Mouse (Mus musculus): Measurements from ENCODE around the gene Det1.
A peak's percentile ranks its signal among the peaks of the same experiment; 100 is the strongest.

Gene Det1

DNA sequence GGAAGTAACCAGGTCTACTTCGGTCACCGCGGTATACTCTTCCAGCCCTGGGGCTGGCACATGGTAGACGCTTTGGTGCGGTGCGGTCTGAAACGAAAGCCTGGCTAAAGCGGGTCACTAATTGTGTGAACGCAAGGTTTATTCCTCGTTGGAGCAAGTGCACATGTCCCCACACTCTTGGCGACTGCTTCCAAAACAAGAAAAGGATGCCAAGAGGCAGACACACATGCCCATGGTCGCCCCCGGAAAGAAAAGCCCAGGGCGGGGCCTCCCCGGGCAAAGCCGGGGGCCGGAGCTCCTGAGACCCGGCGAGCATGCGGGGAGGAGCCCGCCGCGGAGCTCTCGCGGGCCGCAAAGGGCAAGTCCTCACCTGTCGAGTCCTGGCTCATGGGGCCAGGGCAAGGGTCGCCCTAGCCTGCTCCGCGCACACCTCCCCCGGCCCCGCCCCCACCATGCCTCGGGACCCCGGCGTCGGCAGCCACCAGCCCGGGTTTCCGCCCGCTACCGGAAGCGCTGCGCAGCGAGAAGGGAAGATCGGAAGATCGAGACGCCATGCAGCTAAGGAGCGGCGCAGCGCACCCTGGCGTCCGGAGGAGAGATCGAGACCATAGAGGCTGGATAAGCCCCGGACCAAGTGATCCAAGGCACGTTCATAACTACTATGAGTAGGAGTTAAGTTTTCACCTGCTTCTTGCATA, at the start of gene Det1:
TSS of gene Det1 (minus strand) at position 527 of the 698 bp plus-strand sequence.
- peak; percentile 96 for DNase-seq

DNA sequence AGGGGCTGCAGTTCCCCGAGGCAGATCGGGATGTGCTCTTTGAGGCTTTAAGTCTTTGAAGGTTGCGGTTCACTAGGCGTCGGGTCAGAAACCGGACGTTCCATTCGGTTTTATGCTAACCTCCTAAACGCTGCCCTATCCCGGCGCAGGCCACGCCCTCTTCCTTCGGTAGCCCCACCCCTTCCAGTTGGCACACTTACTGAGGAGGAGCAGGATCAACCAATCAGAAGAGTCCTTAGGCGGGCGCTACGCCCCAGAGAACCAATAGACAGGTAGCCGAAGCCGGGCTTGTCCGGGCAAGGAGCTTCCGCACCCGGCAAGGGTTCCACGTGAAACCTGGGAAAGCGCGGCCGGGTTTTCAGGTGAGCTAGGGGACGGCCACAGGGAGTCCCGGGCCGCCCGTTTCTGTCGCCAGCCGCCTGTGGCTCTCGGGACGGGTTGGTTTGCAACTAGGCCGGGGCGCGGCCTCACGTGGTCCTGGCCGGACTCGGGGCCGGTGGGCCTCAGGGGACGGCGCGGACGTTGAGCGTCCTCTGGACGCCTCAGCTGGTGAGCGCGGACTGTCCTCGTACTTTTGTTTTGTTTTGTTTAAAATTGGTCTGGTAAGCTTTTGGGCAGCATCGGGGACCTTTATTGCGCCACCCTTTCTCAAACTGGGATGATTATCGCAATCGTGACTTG, 48.7 kb upstream of the Det1 start, which contains the start of gene Aen:
TSS of gene Aen (plus strand) at position 202 of the 681 bp plus-strand sequence.
- DNase-seq = peak; percentile 100

DNA sequence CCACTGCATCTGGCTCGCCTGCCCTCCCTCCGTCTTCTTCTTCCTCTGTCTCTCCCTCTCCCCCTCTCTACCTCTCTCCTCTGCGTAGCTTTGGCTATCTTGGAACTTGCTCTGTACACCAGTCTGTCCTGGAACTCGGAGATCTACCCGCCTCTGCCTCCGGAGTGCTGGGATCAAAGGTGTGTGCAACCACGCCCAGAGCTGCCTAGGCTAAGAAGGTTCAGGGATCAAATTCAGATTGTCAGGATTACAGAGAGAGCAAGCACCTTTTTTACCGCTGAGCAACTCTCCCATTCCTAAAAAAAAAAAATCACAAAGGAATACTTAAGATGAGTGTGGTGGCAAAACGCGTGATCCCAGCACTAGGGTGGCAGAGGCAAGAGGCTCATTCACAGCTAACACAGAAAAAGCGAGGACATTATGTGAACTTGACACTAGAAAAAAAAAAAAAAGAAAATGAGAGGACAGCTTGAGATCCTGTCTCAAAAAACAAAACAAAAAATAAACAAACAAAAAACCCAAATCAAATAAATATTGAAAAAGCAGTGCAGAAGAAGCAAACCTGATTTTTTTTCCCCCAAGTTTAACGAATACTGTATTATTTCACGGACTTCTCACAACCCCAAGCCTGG, 48.1 kb upstream of the Det1 start:
- no peak for DNase-seq

DNA sequence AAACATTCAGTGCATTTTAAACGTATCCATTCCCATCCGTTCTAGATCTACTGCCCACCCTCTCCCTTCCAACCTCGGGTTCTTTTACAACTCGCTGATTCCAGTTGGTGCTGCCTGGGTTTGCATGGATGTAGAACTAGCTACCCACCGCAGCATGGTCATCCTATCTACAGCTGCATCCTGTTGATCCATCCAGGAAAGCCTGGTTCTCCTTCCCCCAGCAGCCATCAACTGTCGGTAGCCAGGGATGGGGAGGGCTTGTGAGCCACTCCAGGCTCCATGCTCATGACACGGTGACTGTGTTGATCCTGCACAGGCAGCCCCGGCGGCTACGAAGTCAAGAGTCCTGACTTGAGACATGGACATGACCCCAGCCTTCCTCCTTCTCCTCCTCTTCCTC, 46.9 kb upstream of the Det1 start:
- peak; percentile 8 for DNase-seq

DNA sequence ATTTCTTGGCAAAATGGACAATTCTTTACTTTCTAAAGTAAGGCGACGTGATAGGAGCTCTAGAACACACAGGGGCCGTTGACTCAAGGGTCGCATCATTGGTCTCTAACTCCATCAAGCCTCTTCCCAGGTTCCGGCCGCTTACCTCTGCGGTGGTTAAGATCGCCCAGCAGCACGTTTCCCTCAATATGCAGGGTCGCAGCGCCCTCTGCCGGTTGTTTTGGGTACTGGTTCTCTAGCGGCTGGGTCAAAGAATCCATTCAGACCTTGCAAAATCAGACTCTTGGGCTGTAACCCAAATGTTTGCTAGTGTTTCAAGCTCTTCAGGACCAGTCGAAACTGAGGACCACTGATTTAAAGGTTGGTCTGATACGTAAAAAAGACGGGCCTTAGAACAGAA, 43.6 kb upstream of the Det1 start:
- DNase-seq = peak; percentile 92

DNA sequence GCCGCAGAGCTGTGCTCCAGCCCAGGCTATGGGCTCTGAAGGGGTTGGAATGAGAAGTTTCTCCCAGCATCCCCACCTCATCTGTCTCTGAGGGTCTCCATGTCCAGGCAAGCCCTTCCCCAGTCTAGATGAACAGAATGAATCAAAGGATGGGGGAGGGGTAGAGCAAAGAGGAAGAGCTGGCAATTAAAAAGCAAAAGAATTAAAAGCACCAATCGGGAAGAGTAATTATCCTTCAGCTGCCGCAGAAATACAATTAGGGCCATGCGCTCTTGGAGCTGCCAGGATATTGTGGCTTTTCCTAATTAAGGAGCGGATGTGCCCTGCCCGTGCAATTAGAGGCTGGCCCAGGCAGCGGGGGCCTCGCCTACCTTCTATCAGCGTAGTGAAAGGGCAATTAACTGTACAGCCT, 40.4 kb upstream of the Det1 start:
- no peak for DNase-seq

DNA sequence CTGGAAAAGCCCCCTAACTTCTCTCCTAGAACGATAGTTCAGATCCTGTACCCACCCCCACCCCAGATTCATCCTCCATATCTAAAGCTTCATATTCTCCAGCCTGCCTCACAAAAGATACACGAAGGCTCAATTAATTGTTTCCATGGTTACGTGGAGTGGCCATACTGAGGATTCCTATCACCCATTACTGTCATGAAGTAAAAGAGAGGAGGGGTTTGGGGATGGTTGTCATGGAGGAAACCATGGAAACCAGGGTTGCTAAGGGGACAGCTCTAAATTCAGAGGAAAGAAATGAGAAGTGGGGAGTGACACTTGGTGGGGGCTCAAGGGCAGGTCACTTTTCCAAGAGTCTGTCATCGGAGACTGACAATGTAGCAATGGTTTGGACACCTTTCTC, 39.4 kb upstream of the Det1 start:
- DNase-seq = no peak

DNA sequence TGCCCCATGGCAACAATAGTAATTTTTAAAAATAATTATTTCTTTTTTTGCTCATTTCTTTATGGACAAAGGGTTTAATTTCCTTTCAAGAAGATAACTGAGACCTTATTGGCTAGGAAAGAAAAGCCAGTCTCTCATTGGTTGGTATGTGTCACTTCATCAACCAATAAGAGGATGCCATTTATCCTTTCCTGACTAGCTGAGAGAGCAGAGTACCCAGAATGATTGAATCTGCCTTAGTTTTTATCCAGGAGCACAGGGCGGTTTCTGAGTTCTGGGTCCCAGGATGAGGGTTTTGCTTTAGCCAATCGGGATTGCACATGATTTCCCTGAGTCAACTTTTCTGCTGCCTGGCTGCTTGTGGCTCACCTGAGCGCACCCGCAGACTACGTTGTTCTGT, 38.3 kb upstream of the Det1 start:
- DNase-seq = no peak

DNA sequence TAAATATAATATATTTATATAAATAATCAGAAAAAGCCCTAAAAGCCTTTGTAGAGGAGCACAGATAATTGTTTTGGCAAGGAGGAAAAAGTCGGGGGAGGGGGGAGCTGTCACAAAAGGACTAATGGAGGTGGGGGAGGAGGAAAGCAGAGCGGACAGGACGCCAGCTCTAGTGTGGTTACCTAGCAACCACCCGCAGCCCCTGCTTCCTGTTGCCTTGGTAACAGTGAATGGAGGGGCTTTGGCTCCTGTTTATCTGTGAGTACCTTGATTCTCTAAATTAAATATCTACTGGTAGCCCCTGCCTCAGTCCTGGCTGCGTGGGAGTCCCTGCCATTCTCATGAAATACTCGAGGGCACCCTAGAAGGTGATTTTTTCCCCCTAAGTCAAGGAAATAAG, 37.1 kb upstream of the Det1 start:
- DNase-seq = no peak

DNA sequence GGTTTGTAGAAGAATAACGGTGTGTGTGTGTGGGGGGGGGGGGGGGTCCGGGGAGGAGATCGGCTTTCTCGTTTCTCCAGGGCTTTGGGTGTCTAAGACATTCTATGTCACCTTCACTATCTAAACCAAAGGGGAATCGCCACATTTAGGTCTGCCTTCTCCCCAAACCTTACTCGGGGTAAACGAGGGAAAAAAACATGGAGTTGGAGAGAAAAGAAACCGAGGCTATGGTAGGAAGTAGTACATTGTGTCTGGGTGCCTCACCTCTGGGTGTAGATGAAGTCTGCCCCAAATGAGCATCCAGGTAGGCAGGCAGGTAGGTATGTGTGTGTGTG, 36.6 kb upstream of the Det1 start:
- no peak for DNase-seq

DNA sequence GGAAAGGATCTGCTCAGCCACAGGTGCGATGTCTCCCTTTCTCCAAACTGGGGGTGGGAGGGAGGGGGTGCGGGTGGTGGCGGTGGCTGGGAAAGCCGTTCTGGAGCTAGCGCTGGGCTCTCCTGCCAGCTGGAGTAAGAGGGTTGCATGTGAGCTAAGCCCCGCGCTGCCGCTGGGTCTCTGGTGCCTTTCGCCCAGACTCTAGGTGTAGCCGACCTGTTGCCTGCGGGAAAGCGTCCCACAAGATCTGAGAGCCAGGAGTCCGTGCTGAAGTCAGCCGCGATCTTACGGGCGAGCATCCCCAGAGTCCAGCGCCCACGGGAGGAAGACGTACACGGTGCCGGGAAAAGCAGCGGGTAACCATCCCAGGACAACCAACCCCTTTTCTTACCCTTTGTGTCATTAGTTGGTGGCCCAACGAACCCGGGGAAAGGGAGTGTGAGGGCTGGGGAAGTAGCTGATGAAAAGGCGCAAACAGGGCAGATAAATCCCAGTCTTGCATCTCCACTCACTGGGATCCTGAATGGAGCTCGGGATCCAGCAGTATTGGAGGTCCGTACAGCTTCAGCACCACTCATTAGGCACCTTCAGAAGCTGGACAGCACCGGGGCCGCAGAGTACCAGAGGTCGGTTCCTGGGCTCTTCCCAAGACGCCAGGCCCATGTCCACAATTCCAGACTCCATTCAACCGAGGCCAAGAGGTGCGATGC, 36.1 kb upstream of the Det1 start:
- DNase-seq = no peak

DNA sequence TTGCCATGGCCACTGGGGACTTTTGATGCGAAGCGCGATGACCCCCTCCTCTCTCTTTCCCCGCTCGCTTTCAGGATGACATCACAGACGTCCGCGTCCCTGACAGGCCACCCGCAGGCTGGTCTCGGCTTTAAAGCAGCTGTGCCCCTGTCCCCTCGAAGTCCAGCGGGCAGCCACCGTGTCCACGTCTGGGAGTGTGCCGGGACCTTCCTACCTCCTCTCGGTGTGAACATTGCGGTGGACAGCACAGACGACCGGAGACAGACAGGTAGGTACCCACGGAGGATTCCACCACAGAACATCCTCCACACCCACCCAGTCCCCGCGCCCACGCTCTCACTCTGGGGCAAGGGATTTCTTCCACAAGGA, 35.4 kb upstream of the Det1 start:
- DNase-seq = no peak

DNA sequence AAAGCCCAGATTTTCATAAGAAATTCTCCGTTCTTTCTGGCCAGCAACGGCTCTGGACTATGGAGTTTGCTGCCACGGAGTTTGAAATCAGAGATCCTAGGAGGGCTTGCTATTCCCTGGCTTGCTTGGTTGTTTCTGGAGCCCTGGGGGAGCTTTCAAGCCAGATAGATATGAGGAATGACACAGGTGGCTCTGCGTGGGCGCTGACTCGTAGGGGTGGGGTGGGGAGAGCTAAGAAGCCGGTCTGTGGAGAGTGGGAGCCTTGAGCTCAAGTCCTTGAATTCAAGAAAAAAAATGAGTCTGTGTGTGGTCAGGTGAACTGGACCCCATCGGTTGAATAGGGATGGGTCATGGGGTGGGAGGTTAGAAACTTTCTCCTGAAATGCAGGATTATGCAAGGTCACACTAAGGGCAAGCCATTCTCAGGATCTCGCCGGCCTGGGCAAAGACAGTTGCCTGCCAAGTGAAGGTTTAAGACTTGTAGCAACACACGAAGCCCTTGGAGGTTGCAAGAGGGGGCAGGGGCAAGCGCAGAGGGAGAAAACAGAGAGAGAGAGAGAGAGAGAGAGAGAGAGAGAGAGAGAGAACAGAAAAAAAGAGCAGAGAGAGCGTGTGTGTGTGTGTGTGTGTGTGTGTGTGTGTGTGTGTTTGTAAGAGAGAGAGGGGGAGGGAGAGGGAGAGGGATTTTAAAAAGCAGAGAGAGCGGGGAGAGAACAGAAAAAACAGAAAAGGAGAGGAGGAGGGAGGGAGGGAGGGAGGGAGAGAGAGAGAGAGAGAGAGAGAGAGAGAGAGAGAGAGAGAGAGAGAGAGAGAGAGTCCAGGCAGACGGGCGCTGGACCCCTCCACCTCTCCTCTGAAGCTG, 34.8 kb upstream of the Det1 start:
- DNase-seq = no peak

DNA sequence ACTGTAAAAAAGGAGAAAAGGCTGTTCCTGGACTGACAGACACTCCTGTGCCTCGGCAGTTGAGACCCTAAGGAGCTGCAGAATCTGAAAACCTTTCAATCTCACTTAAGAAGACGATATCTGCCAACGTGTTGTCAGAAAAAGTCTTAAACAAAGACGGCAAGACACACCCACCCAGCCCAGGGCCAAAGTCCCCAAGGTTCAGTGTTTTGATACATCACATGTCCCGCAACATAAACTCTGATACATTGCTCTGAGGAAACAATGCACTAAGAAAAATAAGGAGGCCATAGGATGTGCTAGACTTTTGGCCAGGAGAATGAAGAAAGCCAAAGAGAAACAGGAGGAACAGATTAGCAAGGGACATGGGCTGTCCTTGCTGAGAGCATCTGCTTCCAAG, 25.8 kb upstream of the Det1 start:
- no peak for DNase-seq

DNA sequence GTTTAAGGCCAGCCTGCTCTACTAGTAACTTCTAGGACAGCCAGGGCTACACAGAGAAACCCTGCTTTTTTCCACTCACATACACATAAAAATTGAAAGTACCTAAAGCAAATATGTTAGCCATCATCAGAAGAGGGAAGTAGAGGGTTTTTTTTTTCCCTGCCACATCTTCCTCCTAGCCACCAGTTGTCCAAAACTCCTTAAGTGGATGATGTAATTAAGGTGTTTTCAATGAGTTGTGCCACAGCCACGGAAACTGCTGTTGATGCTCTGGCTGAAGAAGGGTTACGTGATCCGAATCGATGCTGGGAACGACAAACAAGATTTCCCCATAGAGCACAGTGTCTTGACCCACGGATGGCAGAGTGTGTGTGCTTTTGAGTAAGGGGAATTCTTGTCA, 25.3 kb upstream of the Det1 start:
- no peak for DNase-seq

DNA sequence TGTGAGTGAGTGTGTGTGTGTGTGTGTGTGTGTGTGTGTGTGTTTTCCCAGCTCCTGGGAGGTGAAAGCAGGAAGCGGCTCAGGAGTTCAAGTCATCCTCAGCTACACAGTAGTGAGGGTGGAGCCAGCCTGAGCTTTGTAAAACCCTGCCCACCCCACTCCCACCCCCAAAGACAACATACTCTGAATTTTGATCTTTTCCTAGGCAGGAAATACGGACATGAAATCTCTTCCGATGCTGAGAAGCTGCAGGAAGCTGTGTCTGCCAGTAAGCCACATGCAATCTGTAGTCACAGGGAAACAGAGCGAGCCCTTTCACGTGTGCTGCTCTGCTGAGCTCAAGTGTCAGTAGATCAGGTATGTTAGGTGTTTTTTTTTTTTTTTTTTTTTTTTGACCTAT, 21.7 kb upstream of the Det1 start:
- no peak for DNase-seq

DNA sequence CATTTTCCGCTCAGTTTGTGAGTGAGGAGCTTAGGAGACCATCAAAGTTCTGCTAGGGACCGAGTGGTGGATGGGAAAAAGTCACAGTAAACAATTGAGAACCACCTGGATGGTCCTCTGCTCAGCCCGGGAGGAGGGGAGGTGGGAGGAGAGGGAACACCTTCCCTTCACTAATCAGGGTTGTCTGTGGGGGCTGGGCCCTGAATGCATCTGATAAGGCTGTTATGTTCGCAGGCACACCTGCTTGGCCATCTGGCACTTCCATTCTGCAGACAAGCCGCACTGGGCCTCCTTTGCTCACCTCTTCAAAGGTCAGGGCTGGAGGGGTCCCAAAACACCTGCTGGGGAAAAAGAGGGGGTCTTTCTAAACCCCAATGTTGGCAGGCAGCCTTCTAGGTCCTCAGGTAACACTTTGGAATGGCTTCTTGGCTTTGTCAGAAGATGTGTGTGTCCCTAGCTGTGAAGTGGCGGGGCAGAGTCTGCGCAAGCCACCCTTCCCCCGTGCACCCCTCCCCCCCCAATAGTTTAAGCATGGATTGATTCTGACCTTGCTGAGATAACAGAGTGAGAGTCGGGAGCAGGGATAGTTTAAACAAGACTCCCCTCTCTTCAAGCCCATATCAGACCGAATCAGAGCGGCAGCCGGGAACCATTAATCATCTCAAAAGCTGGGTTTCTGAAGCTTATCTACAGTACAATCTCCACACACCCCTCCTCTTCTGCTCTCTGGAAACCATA, 18.3 kb upstream of the Det1 start:
- DNase-seq = no peak

DNA sequence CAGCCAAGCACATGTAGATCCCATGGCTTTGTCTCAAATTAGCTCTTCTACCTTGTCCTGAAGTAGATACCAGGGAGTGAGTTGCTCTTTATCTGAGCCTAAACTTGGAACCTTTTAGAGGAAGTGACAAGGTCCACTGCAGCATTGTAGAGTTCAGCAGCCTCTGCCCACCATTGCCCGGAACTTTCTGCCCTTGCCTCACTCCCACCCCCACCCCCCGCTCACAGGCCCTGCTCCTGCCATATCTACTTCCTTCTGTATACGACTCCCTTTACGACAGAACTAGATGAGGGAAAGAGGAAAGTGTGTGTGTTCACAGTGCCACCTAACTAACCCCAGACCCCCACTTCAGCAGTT, 17.4 kb upstream of the Det1 start:
- no peak for DNase-seq

DNA sequence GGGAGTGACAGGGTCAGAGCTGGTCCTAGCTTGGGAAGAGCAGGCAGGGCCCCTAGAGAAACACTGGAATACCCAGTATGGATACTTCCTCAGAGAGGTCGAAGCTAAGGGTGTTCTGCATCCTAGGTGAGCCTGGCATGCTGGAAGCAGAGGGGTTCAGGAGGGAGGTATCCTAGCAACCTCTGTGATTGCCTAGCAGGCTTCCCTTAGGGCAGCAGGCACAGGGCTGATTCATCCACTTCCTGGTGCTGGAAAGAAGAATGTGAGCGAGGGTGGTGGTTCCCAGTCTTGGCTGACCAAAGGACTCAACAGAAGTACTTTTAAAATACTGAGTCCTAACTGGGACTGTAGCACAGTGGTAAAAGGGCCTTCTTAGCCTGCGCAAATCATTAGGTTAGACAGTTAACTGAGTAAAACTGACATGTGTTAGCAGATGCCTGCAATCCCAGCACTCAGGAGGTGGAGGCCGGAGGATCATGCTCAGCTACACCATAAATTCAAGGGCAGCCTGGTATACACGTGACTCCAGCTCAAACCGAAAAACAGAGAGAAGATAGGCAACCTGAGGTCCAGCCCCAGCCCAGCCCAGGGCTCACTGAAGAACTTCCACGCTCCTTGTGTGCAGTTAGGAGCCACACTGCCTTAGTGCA, 16.9 kb upstream of the Det1 start:
- DNase-seq = no peak

DNA sequence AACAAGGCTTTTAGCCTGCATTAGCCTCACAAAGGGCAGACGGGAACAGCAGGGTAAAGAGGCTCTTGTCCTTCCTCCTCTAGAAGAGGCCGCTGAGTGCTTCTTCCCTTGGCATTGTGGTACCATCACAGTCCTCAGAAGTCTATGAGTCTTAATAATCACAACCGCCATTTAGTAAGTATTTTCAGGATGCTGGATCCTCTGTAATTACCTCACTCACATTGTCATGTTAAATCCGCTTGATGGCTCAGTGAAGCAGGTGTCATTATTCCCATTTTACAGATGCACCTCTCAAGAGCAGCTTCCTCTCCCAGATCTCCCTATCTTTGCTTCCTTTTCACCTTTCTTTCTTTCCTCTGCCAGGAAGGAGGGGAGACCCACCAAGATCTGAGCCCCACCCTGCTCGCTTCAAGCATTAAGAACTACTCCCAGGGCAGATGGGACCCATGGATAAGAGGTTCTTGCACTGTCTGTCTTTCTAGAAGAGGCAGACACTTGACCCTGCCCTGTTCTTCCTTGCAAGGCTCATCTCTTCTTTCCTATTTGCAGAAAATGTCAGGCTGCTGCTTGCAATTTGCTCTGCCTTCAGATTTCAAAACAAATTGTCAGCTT, 8.1 kb upstream of the Det1 start:
- no peak for DNase-seq

DNA sequence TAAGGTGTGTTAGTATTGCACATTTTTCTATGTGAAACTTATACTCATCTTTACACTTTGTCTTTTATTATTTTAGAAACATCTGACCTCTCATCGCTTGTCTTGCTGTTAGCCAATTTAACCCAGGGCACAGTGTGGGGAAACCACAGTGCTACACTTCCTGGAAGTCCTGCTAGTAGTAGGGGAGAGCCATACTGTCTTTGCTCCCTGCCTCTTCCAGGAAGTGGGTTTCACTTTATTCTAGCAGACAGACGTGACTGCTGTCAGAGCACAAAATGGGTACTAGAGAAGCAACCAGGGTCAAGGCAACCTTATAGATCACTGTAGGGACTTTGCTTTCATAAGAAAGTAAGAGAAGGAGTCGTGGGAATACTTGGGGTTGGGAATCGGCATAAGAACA, 7.0 kb upstream of the Det1 start:
- no peak for DNase-seq
